Mouse (Mus musculus): Measurements from ENCODE around the gene Adh7. TPM values are rescaled to one million over a fixed set of nuclear protein-coding genes. Genes with fewer than 3 reads are reported as not detected.

Gene Adh7
- total RNA-seq (2015), result not detected in 2 replicates
- total RNA-seq (2017), result not detected in 2 replicates

DNA sequence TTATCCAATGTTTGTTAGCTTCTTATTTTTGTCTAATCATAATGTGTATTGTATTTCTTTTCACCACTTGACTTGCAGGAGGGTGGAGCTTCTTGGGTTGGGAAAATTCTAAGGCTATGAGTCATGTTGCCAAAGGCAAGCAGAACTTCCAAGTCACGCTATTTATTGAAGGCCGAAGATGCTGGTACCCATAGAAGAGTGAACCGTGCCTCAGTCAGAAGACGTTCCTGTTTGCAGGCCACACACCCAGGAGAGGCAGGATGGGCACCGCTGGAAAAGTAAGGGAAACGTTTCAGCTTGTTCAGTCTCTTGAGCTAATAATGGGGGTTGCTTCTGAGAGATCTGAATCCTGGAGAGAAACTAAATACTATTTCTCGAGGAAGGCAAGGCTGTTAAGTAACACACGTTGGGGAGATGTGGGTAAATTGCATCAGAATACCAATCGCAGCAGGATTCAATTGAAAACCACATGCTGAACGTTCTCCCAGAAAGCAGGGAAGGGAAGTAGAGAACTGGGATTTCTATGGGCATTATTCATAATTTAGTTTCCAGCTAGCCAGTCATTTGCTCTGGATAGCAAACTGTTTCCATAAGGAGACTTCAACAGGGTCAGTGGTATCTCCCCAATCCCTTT, at the start of gene Adh7:
Gene Adh7, plus strand, starts transcription at position 130 of the 634 bp plus-strand sequence.
- no peak for ATAC-seq (replicated peaks; ENCODE audit: poor library complexity)

GRCm38 (mm10) chr3:138173291-138173690, 44.3 kb upstream of the Adh7 start:
- 0 out of 2 replicates have a peak, but pooled peaks have one; percentile 37 for ATAC-seq (replicated peaks; ENCODE audit: poor library complexity)

DNA sequence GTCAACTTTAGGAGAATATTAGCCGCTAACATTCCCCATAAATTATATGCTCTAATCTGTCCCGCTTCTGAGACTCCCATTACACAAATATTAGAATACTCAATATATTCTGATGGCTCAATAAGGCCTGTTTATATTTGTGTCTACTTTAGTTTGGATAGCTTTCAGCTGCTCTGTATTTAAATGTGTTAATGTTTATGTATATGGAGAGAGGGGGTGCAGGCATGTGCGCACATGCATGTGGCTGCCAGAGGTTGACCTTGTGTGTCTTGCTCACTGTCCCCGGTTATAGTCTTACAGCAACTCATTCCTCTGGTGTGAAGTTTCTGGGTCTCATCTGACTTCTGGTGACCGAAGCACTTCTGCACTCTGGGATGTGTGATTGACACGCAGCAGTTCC, 42.0 kb upstream of the Adh7 start:
- ATAC-seq (replicated peaks; ENCODE audit: poor library complexity), result no peak

DNA sequence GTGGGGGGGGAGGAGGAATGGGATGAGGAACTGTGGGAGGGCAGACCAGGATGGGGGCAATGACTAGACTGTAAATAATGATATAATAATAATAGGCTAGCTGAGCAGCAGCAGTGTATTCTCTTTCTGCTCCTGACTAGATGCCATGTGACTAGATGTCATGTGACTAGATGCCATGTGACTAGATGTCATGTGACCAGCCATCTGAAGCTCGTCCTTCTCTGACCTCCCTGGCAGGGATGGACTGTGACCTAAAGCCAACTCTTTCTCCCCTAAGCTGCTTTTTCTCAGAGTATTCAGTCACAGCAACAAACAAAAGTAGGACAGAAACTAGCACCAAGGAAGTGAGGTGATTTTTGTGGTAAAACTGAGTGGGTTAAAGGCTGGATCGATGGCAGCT, 35.5 kb upstream of the Adh7 start:
- no peak for ATAC-seq (replicated peaks; ENCODE audit: poor library complexity)

GRCm38 (mm10) chr3:138183371-138183770, 34.2 kb upstream of the Adh7 start:
- ATAC-seq (replicated peaks; ENCODE audit: poor library complexity), result no peak

DNA sequence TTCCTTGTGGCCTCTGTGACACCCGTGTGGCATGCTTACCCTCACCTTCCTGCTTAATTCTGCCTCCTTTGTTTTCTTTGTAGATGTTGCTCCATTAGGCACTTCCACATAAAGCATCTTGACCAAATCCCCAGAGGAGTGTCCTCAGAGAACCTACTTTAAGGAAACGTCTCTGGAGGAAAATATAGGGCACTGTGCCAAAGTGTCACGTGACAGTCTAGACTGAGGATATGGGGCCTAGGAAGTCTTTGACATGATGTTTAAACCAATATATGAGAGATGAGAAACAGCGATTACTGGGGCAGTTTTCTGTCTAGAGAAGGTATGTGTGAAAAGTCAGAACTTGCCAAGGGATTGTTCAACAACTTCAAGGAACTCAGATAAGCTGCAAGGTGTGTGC, 32.3 kb upstream of the Adh7 start:
- no peak for ATAC-seq (replicated peaks; ENCODE audit: poor library complexity)

DNA sequence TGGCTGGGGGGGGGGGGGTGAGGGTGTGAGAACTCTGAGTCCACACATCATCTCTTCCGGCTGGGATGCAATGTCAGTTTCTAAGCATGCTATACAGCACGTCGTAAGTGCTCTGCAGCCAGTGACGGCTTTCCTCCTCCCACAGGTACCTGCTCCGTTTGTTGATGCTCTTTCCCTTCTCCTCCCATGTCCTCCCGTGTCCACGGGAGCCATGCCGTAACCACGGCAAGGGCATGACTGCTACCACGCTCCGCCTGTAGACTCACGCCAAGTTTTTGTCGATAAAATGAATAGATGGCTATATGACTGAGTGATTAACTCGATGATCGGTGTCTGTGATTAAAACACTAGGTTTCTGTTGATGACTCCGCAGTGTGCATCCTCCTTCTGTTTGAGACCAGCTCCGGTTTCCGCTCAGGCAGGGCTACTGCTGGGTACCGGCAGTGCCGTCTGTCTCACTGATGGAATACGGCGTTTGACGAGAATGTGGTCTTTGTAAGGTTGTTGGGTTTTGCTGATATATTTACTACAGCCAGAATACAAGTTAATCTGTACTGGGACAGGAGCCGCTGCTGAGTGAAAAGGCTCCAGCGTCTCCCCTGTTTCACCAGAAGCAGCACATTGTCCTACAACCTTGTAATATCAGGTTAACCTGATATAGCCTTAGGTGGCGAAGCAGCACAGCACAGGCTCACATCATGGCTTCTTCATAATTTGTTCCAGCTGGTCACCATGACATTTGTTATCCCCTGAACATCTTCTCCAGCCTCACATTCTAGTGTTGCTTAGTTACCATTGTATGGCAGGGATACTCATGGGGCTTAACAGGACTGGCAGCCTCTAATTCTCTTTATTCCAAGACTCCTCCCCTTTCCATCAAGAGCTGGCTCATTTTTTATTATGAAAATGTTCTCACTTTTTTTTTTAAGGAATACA, 31.3 kb upstream of the Adh7 start:
- no peak for ATAC-seq (replicated peaks; ENCODE audit: poor library complexity)

GRCm38 (mm10) chr3:138192260-138192659, 25.3 kb upstream of the Adh7 start:
- ATAC-seq (replicated peaks; ENCODE audit: poor library complexity), result no peak

GRCm38 (mm10) chr3:138193683-138194302, 23.8 kb upstream of the Adh7 start, which contains the start of gene 4930579F01Rik:
4930579F01Rik (minus strand) TSS chr3:138193825.
- ATAC-seq (replicated peaks; ENCODE audit: poor library complexity), result no peak

DNA sequence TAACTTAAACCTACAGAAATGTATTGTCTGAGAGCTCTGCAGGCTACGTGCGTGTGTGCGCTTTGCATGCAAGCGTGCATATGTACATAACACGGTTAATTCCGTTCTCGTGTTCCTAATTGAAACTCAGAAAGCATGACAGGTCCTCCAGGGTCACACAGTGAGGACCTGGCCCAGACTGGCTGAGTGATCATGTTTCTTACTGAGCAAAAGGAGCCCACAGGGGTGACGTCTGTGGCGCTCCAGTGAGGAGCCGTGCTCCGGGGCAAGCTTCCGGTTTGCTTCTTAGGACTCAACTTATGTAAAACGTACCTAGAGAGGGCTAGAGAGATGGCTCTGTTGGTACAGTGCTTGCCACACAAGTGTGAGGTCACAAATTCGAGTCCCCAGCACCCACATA, 20.5 kb upstream of the Adh7 start:
- no peak for ATAC-seq (replicated peaks; ENCODE audit: poor library complexity)

- ATAC-seq (replicated peaks; ENCODE audit: poor library complexity), result no peak
Measured at GRCm38 (mm10) chr3:138197556-138197955, 20.0 kb upstream of the Adh7 start.

- peak; percentile 98 for ATAC-seq (replicated peaks; ENCODE audit: poor library complexity)
Measured at GRCm38 (mm10) chr3:138197973-138198721, 19.4 kb upstream of the Adh7 start.

- no peak for ATAC-seq (replicated peaks; ENCODE audit: poor library complexity)
Measured at GRCm38 (mm10) chr3:138198722-138199068, 18.9 kb upstream of the Adh7 start.

- no peak for ATAC-seq (replicated peaks; ENCODE audit: poor library complexity)
Measured at GRCm38 (mm10) chr3:138208821-138209220, 8.7 kb upstream of the Adh7 start.

GRCm38 (mm10) chr3:138210432-138211075, 7.0 kb upstream of the Adh7 start:
- no peak for ATAC-seq (replicated peaks; ENCODE audit: poor library complexity)

- ATAC-seq (replicated peaks; ENCODE audit: poor library complexity), result no peak
Measured at GRCm38 (mm10) chr3:138212431-138212951, 5.1 kb upstream of the Adh7 start.

GRCm38 (mm10) chr3:138215395-138215989, 2.1 kb upstream of the Adh7 start:
- no peak for ATAC-seq (replicated peaks; ENCODE audit: poor library complexity)

DNA sequence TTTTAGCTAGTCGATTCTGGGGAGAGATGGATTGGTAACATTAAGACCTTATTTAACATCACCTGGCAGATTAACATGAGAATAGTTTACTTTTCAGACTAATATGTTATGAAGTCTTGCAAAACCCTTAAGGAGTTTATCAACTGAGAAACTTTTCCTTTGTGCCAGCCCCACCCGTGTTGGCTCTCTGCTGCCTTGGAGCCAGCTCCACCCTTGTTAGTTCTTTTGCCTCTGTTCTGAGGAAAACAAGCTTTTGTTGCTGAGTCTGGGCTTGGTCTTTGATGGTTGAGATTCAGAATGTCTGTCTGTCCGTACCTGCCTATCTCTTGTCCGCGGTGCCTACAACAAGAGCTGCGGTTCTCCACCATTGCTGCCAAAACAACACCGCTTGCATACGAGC, 1.5 kb upstream of the Adh7 start:
- no peak for ATAC-seq (replicated peaks; ENCODE audit: poor library complexity)

DNA sequence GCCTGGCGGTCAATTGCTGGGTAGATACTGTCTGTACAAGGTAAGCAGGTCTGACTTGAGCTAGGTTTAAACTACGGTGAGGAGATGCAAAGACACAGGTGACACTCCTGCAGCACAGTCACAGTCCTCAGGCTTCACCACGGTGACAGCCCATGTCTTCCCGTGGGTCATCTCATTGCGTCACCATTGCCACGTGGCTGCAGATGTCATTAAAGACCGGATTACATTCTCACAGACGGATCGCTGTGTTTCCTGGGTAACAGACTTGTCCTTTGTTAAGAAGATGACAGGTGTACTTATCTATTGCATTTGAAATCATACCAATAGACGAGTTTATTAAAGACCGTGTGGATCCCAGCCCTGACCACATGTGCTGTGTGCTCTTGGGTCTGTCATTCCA, 3.6 kb downstream of the Adh7 start:
- ATAC-seq (replicated peaks; ENCODE audit: poor library complexity), result no peak

DNA sequence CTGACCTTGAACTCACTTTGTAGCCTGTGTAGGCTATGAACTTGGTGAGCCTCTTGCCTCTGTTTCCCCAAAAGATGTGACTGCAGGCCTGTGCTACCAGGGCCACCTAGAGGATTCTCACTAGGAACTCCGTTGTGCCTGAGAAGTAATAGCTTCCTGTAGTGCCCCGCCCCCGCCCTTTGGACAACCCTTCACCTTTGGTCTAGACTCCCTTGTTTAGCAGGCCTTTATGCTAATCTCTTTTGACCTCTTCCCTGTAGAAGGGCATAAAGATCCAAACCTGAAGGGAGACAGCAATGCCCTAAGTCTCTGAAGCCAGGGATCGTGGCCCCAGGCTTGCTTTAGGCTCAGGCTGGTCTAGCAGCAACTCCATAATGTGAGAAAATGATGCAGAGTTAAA, 5.0 kb downstream of the Adh7 start:
- no peak for ATAC-seq (replicated peaks; ENCODE audit: poor library complexity)
